Mouse (Mus musculus) embryo, embryonic 9.5 days (tissue): ENCODE data around the gene Grik4.

Source experiments
- DNase-seq: peaks from one replicate; pipeline ENCODE4 v3.0.0-alpha.2; 2017; ENCODE audit errors: extremely low spot score

Grik4 gene

DNA sequence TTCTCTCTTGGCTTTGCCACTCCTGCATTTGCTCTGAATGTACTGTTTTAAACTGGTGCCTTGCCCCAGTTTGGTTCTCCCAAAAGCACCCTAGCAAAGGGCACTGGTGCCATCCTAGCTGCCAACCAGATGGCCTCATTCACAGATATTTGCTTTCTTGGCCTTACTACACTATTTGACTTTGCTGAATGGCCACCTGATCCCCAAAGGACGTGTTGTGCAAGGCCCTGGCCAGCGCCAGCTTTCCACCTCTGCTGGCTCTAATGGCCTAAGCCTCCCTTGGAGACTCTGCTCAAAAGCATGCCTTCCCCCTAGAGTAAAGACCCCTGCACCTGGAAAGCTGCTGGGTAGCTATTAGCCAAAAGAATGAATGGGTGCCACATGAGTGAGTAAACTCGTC is 194.1 kb downstream of the Grik4 start:
- DNase-seq, result no peak

DNA sequence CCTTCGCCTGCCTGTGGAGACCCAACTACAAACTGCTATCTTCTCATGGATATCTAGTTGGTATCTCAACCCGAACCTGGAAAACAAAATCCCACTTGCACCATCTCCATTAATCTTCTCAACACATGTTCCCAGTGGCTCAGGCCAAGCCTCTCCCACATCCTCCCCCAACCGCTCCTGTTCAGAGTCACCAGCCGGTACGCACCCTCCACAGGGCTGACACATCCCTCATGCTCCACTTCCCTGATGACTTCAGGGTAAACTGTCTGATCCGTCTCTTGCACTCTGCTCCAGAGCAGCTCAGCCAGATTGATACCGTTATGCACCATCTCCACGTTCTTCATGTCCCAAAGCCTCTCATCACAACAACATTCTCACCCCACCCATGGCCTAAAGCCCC is 198.3 kb downstream of the Grik4 start:
- DNase-seq, result peak; percentile 15

DNA sequence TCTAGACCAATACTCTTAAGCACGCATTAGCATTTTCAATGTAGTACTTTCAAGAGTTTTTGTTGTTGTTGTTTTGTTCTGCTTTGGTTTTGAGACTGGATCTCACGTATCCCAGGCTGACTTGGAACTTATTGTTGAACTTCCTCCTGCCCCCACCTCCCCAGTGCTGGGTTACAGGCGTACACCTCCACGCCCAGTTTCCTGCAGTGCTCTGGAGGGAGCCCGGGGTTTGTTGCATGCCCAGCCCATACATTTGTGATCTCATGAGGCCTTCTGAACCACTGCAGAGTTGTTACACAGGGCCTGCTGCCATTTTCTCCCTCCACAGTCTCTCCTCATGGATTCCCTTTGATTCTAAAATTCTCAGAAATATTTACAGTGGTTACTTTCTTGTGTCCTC is 201.9 kb downstream of the Grik4 start:
- DNase-seq, result no peak

DNA sequence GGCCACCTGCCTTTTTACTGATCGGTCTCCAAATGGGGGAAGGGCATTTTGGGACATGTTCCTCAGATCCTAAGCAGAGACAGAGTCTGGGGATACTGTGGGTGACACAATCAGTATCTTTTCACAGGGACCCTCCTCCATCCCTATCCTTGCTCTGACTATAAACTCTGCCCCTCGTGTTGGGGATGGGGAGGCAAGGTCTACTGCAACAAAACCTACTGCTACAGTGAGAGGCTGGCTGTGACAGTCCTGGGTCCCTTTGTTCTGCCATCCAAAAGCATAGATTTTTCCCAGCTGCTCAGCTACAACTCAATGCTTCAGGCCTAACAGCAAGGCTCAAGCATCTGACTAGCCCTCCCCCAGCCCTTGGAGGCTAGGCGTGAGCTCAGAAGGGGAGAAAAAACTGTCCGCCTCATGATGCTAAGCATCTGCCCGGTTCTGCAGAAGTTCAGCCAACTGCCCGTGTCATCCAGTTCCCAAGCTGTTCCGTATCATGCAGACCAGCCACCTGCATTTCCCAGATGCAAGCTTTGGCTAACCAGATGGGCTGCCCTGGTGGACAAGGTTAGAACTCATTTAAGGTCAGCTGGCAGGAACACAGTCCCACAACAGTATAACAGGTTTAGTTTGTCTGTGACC is 207.5 kb downstream of the Grik4 start:
- DNase-seq, result no peak

DNA sequence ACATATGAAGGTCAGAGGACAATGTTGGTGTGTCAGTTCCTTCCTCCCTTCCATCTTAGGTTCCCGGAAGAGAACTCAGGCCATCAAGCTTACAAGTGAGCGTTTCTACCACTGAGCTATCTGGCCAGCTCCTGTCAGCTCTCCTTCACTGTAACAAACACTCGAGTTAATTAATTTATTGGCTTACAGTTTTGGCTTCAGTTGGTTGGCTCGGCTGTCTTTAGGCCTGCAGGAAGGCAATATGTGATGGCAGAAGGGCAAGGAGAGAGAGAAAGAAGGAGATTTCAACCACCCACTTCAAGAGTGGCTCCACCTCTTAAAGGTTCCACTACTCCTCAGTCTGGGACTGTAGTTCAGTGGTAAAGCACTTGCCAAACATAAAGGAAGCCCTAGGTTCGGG is 209.2 kb downstream of the Grik4 start:
- DNase-seq, result no peak

DNA sequence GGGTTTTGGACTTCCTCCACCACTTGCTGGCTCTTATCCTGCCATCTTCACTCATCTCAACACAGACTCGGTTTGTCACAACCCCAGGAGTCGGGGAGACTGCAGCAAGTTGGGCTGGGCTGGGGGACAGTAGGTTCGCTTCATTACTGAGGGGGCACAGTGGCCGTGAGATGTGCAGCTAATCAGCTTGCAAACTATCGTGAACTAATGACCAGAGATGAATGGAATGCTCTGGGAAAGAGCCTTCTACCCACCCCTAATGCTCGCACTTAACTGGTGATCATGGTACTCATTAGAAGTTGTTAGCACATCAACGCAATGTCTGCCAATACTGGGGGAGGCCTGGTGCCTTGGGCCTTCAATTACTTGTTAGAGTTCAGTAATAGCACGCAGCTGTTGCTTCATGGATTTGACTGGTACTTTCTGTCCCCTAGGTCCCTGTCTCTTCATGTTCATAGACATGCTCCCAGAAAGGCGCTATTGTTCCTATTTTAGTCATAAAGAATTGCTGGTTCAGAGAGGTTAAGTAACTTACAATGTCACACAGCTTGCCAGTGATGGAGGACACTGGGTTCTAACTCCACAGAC is 211.5 kb downstream of the Grik4 start:
- no peak for DNase-seq

DNA sequence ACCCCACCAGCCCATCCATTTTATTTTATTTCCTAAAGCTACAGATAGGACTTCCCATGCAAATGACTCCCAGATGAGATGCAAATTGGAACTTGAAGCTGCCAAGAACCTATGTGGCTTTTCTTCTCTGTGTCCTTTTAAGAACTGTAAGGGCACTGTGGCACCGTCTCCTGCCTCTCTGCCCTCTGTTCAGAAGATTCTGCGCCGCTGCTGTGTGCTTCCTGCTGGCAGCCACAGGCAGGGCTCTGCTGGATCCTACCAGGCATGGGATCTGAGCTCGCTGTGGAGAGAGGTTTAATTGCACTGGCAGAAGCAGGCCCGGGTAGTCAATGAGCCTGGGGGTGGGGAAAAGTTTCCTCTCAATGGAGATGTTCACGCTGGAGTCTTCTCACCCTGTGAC is 215.8 kb downstream of the Grik4 start:
- DNase-seq, result no peak

DNA sequence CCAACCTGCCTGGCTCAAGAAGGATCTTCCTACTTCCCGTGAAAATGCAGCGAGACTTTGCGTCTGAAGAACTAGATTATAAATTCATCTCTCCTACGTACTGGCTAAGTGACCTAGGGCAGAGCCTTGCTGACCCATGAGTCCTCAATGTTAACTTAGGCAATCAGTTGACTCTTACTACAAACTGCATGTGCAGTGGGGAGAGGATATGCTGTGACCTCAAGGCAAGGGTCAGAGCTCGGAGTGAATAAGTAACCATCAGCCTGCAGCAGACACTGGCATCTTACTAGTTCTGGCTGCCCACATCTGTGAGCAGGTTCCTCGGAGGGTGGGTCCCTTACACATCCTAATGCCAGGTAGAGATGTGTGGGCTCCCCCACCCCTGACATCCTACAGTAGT is 216.6 kb downstream of the Grik4 start:
- DNase-seq, result no peak

DNA sequence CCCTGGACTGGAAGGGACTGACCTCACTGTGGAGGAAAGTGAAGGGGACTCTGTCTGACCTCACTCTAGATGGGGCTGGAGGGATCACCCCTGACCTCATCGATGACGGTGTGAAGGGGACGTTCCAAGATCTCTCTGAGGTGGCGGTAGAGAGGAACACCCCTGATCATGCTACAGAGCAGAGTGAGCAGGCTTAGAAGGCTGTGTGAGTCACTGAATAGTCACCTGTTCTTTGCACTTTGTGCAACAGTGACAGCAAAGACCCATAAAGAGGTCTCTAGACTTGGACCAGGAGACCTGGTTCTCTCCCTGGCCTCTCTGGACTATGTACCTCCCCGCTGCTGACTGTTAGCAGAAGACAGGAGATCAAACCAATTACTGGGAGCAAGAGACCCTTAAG is 217.1 kb downstream of the Grik4 start:
- DNase-seq, result no peak

DNA sequence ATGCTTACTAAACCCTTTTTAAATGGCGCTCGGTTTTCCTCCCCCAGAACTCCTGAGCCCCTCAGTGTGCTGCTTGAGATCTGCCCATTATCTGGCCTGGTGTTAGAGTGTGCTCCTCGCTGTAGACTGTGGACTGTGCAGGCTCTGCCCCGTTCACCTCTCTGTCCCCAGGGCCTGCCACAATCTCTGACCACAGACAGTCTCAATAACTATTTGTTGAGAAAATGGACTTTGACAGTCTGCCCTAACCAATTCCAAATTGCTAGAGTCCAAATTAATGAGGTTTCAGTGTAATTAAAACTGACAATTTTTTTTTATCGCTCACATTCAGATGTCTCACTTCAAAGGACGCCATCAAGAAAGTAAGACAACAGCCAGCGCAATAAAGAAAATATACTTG is 220.2 kb downstream of the Grik4 start:
- DNase-seq, result no peak

DNA sequence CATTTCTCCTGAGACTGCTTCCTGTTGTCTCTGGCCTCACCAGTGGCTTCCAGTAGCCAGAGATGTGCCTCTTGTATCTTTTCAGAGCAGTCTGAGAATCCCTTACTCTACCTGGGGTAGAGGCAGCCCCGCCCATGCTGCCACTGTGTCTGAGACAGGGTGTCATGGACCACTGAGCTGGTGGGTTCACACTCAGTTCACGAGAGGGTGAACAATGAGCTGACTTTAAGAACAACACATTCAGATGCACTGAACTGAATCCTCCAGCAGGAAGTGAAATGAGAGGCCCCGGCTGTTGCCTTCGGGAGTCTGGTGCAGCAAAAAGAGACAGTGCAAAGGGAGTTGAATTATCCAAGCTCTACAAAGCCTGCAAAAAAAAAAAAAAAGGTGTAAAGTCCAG is 221.8 kb downstream of the Grik4 start:
- DNase-seq, result no peak

DNA sequence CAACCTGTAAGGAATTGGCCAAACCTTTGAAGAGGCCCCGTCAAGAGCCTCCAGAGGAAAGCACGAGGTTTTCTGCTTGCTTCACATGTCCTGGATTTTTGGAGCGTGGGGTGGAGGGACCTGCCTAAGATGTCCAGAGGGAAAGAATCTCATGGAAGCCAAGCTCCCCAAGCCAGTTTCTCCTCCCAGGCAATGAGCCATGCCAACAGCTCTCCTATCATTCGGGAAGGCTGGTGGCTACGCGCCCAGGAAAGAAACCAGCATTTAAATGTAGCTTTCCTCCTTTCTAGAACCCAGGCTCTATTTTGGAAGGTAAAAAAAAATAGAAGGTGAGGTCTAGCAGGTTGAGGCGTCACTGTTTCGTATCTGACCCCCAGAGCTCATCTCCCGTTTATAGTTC is 222.6 kb downstream of the Grik4 start:
- DNase-seq, result no peak

DNA sequence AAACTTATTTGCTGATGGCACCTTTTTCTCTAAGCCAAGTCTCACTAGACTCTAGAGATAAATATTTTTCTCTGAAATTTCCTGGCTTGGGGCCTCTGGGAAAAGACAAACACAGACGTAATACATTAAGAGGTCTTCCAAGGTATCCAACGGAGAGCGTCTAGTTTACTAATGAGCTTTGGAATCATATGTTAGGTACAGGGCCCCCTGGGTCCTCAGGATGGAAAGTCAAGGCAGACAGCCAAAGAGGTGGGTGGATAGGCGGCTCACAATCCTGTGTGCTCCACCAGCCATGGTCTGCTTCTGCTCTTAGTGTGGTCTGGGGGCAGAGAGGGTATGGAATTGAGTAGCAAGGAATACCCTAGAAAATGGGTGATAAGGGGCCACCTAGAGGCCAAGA is 223.1 kb downstream of the Grik4 start:
- DNase-seq, result no peak

DNA sequence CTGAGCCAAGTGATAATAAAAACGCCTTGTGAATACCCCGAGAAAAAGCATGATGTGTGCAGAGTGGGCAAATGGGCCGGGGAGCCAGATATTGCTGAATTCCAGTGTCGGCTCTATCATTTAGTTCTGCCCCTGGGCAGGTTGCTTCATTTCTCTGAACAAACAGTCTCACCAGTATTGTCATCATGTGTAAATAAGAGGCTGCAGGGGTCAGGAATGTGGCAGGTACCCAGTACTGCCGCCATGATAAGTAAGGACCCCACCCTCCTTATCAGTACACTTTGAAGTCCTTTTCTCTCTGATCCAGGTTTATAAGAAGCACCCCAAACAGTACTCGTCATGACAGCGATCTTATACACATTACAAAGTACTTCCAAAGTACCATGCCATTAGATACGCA is 230.4 kb downstream of the Grik4 start:
- no peak for DNase-seq

DNA sequence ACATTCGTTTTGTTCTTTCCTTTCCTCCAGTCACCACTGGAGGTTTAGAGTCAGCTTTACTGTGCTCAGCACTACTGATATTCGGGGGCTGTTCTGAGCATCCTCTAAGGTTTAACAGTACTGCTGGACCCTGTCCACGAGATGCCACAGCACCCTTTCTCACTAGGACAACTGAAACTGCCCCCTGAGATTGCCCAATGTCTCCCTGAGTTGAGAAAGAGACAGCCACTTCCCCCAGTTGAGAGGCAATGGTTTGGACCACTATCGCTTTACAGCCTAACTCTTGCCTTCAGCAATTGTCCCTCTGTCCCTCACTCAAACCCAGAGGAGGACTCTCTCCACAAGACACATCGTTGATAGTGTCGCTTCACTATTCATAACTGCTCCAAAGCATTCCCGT is 238.4 kb downstream of the Grik4 start:
- no peak for DNase-seq

DNA sequence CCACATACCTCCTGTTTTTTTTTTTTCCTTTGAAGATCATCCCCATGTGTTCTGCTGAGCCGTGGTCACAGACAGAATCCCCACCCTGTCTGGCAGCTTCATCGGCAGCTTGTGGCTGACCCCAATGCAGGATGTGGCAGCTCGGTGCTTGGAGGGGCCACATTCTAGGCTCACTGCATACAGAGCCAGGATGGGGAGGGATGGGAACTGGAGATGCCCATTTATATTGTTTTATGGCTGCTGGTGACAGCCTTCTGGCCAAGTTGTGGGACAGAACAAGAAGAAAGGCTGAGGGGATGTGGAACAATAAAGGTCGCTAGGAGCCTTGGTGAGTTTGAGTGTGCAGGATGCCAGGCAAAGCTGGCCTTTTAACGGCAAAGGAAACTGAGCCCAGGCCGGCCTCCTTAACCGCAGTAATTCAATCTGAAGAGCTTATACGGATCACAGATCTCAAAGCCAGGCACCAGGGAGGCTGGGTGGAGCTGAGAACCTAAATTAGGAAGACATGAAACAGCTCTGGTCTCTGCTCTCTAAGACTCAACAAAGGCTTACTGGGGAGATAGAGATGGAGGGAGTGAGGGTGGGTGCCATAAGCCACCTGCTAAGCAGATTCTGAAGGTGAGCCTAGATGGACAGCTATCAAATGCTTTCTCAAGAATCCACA is 241.0 kb downstream of the Grik4 start:
- no peak for DNase-seq

DNA sequence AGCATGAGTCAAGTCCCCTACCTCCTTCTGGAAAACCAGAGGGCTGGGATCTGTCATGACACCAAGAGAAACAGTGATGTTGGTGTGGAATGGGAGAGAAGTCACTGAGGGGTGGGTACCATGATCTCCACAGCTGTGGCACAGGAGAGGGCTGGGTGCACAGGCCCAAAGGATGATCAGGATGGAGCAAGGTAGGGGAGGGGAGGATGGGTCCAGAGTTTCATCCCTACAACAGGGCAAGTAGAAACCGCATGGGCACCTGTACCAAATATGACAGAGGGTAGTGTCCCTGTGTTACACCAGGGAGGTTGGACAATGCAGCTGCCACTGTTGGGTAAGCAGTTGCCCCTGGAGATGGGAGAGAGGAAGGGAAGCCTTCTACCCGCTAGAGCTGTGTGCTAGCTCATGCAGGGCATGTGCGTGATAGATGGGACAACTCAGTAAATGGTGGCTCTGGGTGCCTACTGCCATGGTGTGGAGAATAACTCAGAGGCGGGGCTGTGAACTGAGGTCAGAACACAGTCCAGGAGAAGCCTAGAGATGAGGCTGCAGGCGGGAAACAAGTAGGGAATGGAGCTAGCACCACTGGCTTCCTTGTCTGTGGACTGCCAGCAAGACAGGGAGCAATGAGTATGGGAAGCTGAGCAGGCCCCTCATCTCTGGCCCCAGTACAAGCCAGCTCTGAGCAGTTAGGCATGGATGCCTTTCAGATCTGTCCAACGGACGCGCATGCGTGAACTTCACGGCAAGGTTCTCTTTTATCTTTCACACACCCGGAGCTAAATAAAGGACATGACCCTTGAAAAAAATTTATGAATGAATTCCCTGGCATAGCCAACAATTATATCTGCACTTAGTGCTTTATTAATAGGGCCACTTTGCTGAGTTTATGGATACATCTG is 241.8 kb downstream of the Grik4 start:
- DNase-seq, result no peak

DNA sequence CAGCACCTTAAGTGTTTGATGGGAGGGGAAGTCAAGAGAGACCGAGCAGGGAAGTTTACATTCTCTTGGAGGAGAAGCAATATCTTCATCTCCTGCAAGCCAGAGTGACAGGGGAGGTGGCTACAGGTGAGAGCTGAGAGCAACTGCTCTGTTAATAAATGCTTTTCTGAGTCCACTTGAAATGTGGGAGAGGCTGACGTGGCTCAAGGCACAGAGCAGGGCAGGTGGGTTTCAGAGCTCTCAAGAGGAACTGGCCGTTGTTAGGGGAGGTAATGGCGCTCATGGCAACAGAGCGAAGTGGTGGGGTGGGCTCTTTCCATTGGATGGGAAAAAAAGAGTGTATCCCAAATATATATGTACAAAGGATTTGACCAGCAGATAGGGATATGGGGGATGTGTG is 242.6 kb downstream of the Grik4 start:
- no peak for DNase-seq

DNA sequence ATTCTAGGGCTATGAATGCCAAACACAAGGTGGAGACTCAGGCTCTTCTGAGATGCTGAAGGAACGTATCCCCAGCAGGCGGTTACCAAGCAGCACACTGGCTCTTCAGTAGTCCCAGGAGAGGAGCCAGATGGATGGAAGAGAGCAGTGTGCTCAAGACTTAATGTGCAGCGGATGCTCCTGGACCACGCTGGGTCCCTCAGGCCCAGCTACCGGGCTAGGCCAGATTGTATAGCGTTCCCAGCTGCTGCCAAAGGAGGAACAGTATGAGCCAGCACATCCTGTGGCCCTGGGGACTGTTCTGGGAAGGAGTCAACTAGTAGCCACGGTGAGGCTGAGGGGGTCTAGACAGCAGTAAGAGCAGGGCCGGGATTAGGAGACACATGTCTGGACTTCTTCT is 251.3 kb downstream of the Grik4 start:
- DNase-seq, result no peak

DNA sequence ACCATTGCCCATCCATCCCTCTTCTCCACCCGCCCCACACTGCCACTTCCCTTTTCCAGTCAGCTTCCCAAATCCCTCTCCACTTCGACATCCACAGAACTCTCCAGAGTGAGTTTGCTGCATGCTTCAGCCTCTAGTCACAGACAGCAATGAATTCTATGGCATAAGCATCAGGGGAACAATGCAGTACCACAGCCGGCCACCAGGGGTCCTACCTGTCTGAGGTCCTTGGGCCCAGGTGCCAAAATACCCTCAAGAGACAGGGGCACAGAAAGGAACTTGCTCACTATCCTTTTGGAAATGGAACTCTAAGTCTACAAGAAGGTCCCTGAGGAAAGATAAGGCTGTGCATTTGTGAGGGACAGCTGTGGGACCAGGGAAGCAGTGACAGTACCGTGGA is 256.1 kb downstream of the Grik4 start:
- DNase-seq, result peak; percentile 60

DNA sequence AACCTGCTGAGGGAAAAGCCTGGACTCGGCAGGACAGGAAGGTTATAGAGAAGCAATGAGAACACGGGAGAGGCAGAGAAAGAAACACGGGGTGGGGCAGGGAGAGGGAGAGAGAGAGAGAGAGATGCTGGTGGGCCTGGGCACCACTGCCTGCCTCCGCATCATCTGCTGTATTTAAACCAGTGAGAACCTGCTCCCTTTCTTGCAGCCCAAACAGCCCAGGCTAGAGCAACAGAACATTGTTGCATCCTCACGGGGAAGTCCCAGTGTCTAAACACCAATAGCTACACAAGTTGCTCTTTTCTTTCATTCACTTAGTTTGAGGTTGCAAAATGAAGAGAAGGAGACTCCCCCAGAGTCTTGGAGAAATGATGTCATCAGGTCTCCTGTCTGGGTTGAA is 258.2 kb downstream of the Grik4 start:
- DNase-seq, result no peak

DNA sequence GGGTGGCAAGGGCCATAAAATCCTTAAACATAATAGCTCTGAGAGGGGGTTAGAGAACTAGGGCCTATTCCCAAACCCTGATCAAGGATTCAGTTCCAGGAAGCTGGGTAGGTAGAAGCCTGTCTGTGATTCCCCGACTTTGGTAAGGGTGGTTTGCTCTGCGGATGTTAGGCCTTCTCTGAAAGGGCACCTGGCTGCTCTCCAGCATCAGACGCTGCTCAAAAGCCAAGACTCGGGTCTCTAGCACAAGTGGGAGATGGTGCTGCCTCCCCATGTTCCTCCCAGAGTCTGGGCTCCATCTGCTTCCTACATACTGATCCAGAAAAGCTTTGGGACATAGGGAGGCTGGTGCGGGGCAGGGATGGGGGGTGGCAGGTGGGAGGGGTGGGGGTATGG is 270.3 kb downstream of the Grik4 start:
- no peak for DNase-seq
